Comparison of ENCODE assay signal across 25 mouse cellular contexts in genomic region chr4:128709781-128710166, GRCm38 (mm10). TPM values are rescaled to one million over a fixed set of nuclear protein-coding genes. Genes with fewer than 3 reads are reported as not detected.
DNase-seq lines count a peak whose midpoint lies in the region; ATAC-seq and TF ChIP-seq lines count a peak whose summit lies in the region.
"Had no signal": no experiment of that assay in that cellular context is flagged by ENCODE, and none has a peak within 500 bp of the region (broad histone marks: within the 10 kb centered on the region; RNA-seq: fewer than 3 reads in every experiment).

No protein-coding gene starts in this region.

- H3K27ac ChIP-seq in cerebellum, adult 2 months (ENCODE audit: insufficient read depth, low read length), result peak overlapping the region; percentile 15; the same call in 1 of the 2 replicates
- peak overlapping the region; percentile 26; the same call in 1 of the 2 replicates for H3K27ac ChIP-seq in hindbrain, embryonic 13.5 days
- no peak overlapping the region for H3K27ac ChIP-seq in hindbrain, embryonic 11.5 days (ENCODE audit: low read depth, low read length)
- peak overlapping the region; percentile 18; the same call in 1 of the 2 replicates for H3K27ac ChIP-seq in neural tube, embryonic 13.5 days (replicated peaks)
- H3K27ac ChIP-seq in neural tube, embryonic 15.5 days (replicated peaks), result no peak overlapping the region
- H3K27ac ChIP-seq: embryonic facial prominence, embryonic 12.5 days; embryonic facial prominence, embryonic 15.5 days; gastrocnemius, adult 2 months; intestine, embryonic 15.5 days had no signal

- H3K36me3 ChIP-seq in hindbrain, embryonic 13.5 days, result peaks cover 39% of the 10 kb centered on the region
- no peaks in the 10 kb centered on the region for H3K36me3 ChIP-seq in hindbrain, embryonic 11.5 days (ENCODE audit: control insufficient read depth, insufficient read depth, low read length)
- H3K36me3 ChIP-seq in neural tube, embryonic 13.5 days, result peaks cover 57% of the 10 kb centered on the region
- peaks cover 42% of the 10 kb centered on the region for H3K36me3 ChIP-seq in neural tube, embryonic 15.5 days
- H3K36me3 ChIP-seq: G1E; intestine, embryonic 15.5 days had no signal

- no peaks in the 10 kb centered on the region for H3K9me3 ChIP-seq in hindbrain, embryonic 13.5 days
- H3K9me3 ChIP-seq in hindbrain, embryonic 11.5 days (ENCODE audit: control insufficient read depth, low read length), result no peaks in the 10 kb centered on the region
- no peaks in the 10 kb centered on the region for H3K9me3 ChIP-seq in neural tube, embryonic 13.5 days
- H3K9me3 ChIP-seq in neural tube, embryonic 15.5 days (replicated peaks), result no peaks in the 10 kb centered on the region
- H3K9me3 ChIP-seq: embryonic facial prominence, embryonic 12.5 days; embryonic facial prominence, embryonic 15.5 days; G1E; intestine, embryonic 15.5 days had no signal

- no peak for TF ChIP-seq POLR2A in cerebellum, adult 2 months (IDR thresholded peaks at IDR 0.05; ENCODE audit: borderline replicate concordance, insufficient read depth, low read length)

- WGBS in cerebellum, adult 2 months, result 40% methylated on average over 12 of the region's 12 CpGs
- 92% methylated on average over 12 of the region's 12 CpGs for WGBS in hindbrain, embryonic 13.5 days
- WGBS in hindbrain, embryonic 11.5 days, result 90% methylated on average over 12 of the region's 12 CpGs
- 87% methylated on average over 12 of the region's 12 CpGs for WGBS in neural tube, embryonic 13.5 days
- 90% methylated on average over 12 of the region's 12 CpGs for WGBS in neural tube, embryonic 15.5 days

- peak overlapping the region; percentile 46; the same call in 1 of the 2 replicates for H3K9ac ChIP-seq in hindbrain, embryonic 13.5 days
- H3K9ac ChIP-seq in hindbrain, embryonic 11.5 days (ENCODE audit: low read depth, low read length), result no peak overlapping the region
- H3K9ac ChIP-seq in neural tube, embryonic 13.5 days, result peak overlapping the region; percentile 34; the same call in 1 of the 2 replicates
- no peak overlapping the region for H3K9ac ChIP-seq in neural tube, embryonic 15.5 days (replicated peaks)
- H3K9ac ChIP-seq: embryonic facial prominence, embryonic 12.5 days; embryonic facial prominence, embryonic 15.5 days; forebrain, postnatal 0 days; intestine, embryonic 15.5 days had no signal

- peak in 1 of 2 experiments; percentile 50 for DNase-seq in cerebellum, adult 2 months
- DNase-seq in cerebellum, adult 11 months, result no peak
- peak; percentile 29 to 55 for DNase-seq in cerebellum, postnatal 14 days
- DNase-seq in cerebellum, adult 8-10 months, result no peak
- no peak for DNase-seq in hindbrain, embryonic 11.5 days (ENCODE audit: low spot score)
- DNase-seq: adrenal gland, postnatal 10 days; adrenal gland, postnatal 36 days; B cell, adult 2 months; forebrain, postnatal 0 days; gastrocnemius, adult 2 months; gastrocnemius, postnatal 14 days; heart, adult 11 months; kidney, adult 11 months; kidney, adult 8-10 months had no signal

- peaks cover 39% of the 10 kb centered on the region for H3K4me1 ChIP-seq in cerebellum, adult 2 months (ENCODE audit: control insufficient read depth, insufficient read depth, low read length)
- peaks cover 50% of the 10 kb centered on the region for H3K4me1 ChIP-seq in hindbrain, embryonic 13.5 days (replicated peaks)
- H3K4me1 ChIP-seq in hindbrain, embryonic 11.5 days (replicated peaks; ENCODE audit: control insufficient read depth, insufficient read depth, low read length), result peaks cover 17% of the 10 kb centered on the region
- peaks cover 62% of the 10 kb centered on the region for H3K4me1 ChIP-seq in neural tube, embryonic 13.5 days (replicated peaks)
- peaks cover 27% of the 10 kb centered on the region for H3K4me1 ChIP-seq in neural tube, embryonic 15.5 days

- H3K4me3 ChIP-seq in cerebellum, adult 2 months (replicated peaks; ENCODE audit: insufficient read depth, low read depth, low read length), result no peak overlapping the region
- H3K4me3 ChIP-seq in hindbrain, embryonic 13.5 days, result no peak overlapping the region
- H3K4me3 ChIP-seq in hindbrain, embryonic 11.5 days (ENCODE audit: low read depth, low read length), result no peak overlapping the region
- no peak overlapping the region for H3K4me3 ChIP-seq in neural tube, embryonic 13.5 days
- H3K4me3 ChIP-seq in neural tube, embryonic 15.5 days (replicated peaks), result no peak overlapping the region
- H3K4me3 ChIP-seq: embryonic facial prominence, embryonic 12.5 days; embryonic facial prominence, embryonic 15.5 days; gastrocnemius, adult 2 months; intestine, embryonic 15.5 days had no signal

- no peak for ATAC-seq in hindbrain, embryonic 13.5 days (ENCODE audit: low FRiP score)
- ATAC-seq in hindbrain, embryonic 11.5 days (ENCODE audit: low FRiP score), result no peak
- no peak for ATAC-seq in neural tube, embryonic 13.5 days (ENCODE audit: low read depth)
- no peak for ATAC-seq in neural tube, embryonic 15.5 days (ENCODE audit: low FRiP score)
- ATAC-seq: forebrain, embryonic 14.5 days; forebrain, postnatal 0 days; intestine, embryonic 15.5 days; Patski had no signal

- no peak overlapping the region for H3K4me2 ChIP-seq in hindbrain, embryonic 13.5 days
- H3K4me2 ChIP-seq in hindbrain, embryonic 11.5 days (replicated peaks; ENCODE audit: low read depth, low read length), result no peak overlapping the region
- no peak overlapping the region for H3K4me2 ChIP-seq in neural tube, embryonic 13.5 days
- H3K4me2 ChIP-seq in neural tube, embryonic 15.5 days, result no peak overlapping the region
- H3K4me2 ChIP-seq: embryonic facial prominence, embryonic 12.5 days; embryonic facial prominence, embryonic 15.5 days; heart, embryonic 11.5 days; intestine, embryonic 15.5 days had no signal

- no peak for TF ChIP-seq CTCF in cerebellum, adult 2 months (IDR thresholded peaks at IDR 0.05; ENCODE audit: borderline replicate concordance, insufficient read depth, low read depth, low read length)

- H3K27me3 ChIP-seq in cerebellum, adult 2 months (ENCODE audit: control insufficient read depth, insufficient read depth, low read length), result no peaks in the 10 kb centered on the region
- H3K27me3 ChIP-seq in hindbrain, embryonic 13.5 days, result 0 out of 2 replicates have a peak, but pooled peaks cover 2% of the 10 kb centered on the region
- H3K27me3 ChIP-seq in hindbrain, embryonic 11.5 days (ENCODE audit: control insufficient read depth, insufficient read depth, low read length), result no peaks in the 10 kb centered on the region; the same call in 1 of the 2 replicates
- H3K27me3 ChIP-seq in neural tube, embryonic 13.5 days, result no peaks in the 10 kb centered on the region
- H3K27me3 ChIP-seq in neural tube, embryonic 15.5 days (replicated peaks), result no peaks in the 10 kb centered on the region
- H3K27me3 ChIP-seq: CH12.LX; embryonic facial prominence, embryonic 12.5 days; intestine, embryonic 15.5 days; Patski had no signal

RNA-seq across cellular contexts. Expression of gene A3galt2, which starts 45.4 kb away (rescaled TPM):
- 1.9 and 2.4 TPM in 2 replicates for polyA plus RNA-seq in cerebellum, adult 2 months (2012; rRNA removed)
- 0.38 and 0.53 TPM in 2 replicates for polyA plus RNA-seq in hindbrain, embryonic 13.5 days (2015; fragmentation: Nextera tagmentation; extraction: Ambion mirVana)
- polyA plus RNA-seq in hindbrain, embryonic 11.5 days (2014; fragmentation: Nextera tagmentation; extraction: Ambion mirVana), result 0.42 and 0.51 TPM in 2 replicates
- 0.46 and 0.70 TPM in 2 replicates for polyA plus RNA-seq in neural tube, embryonic 13.5 days (2015; fragmentation: Nextera tagmentation; extraction: Ambion mirVana)
- polyA plus RNA-seq in neural tube, embryonic 15.5 days (2015; fragmentation: Nextera tagmentation; extraction: Ambion mirVana), result 0.34 and 0.41 TPM in 2 replicates
- polyA plus RNA-seq: G1E had no signal

RNA-seq across cellular contexts. Expression of gene Phc2, which starts 55.3 kb away (rescaled TPM):
- 133 and 144 TPM in 2 replicates for polyA plus RNA-seq in cerebellum, adult 2 months (2012; rRNA removed)
- polyA plus RNA-seq in hindbrain, embryonic 13.5 days (2015; fragmentation: Nextera tagmentation; extraction: Ambion mirVana), result 31.3 and 35.8 TPM in 2 replicates
- polyA plus RNA-seq in hindbrain, embryonic 11.5 days (2014; fragmentation: Nextera tagmentation; extraction: Ambion mirVana), result 46.8 and 92.2 TPM in 2 replicates
- 82.2 and 101 TPM in 2 replicates for polyA plus RNA-seq in neural tube, embryonic 13.5 days (2015; fragmentation: Nextera tagmentation; extraction: Ambion mirVana)
- polyA plus RNA-seq in neural tube, embryonic 15.5 days (2015; fragmentation: Nextera tagmentation; extraction: Ambion mirVana), result 47.6 and 54.5 TPM in 2 replicates

Comparison
In these comparisons a context has a peak if more than half of its experiments do, and no peak if none do; other contexts are left out.
1. DNase-seq: peak in cerebellum, postnatal 14 days (2 of 2); none in cerebellum, adult 11 months (single experiment), cerebellum, adult 8-10 months (single experiment) and hindbrain, embryonic 11.5 days (single experiment).
2. H3K27ac ChIP-seq: peak in cerebellum, adult 2 months (single experiment), hindbrain, embryonic 13.5 days (single experiment) and neural tube, embryonic 13.5 days (single experiment); none in hindbrain, embryonic 11.5 days (single experiment) and neural tube, embryonic 15.5 days (single experiment).
3. H3K9ac ChIP-seq: peak in hindbrain, embryonic 13.5 days (single experiment) and neural tube, embryonic 13.5 days (single experiment); none in hindbrain, embryonic 11.5 days (single experiment) and neural tube, embryonic 15.5 days (single experiment).